In the genomic region with DNA sequence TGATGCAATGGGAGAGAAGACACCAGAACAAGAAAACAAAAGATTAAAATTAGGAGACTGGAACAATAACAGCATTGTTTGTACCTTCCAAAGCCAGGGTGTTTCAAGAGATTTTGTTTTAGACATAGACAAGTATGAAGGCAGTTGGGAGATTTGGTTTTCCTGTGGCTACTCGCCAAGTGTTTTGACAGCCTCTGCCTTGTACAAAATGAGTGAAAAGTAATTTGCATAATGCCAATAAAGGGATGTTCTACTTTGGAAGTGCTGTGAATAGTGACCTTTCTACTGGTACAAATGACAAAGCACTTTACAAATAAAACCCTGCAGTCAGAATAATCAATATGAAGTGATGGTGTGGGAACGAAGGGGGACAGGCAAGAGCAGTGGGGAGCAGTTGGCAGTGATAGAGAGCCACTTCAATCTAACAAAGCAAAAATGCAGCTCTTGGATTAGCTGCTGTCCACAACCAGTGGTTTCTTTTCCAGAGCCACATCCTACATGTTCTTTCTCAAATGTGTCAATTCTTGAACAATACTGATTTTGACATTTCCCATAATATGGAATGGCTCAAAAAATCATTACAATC, we compare ENCODE assay signal across 22 mouse cellular contexts.
DNase-seq lines count a peak whose midpoint lies in the region; ATAC-seq and TF ChIP-seq lines count a peak whose summit lies in the region.
"Had no signal": no experiment of that assay in that cellular context is flagged by ENCODE, and none has a peak within 500 bp of the region (broad histone marks: within the 10 kb centered on the region; RNA-seq: fewer than 3 reads in every experiment).

No protein-coding gene starts in this region.

- H3K27ac ChIP-seq in embryonic facial prominence, embryonic 14.5 days (replicated peaks; ENCODE audit: low read depth, low read length), result no peak overlapping the region
- H3K27ac ChIP-seq in embryonic facial prominence, embryonic 10.5 days (replicated peaks), result no peak overlapping the region
- H3K27ac ChIP-seq in midbrain, embryonic 12.5 days (replicated peaks), result no peak overlapping the region
- no peak overlapping the region for H3K27ac ChIP-seq in midbrain, postnatal 0 days (ENCODE audit: low read depth, low read length)
- H3K27ac ChIP-seq in forebrain, embryonic 14.5 days (ENCODE audit: low read depth, low read length), result no peak overlapping the region
- H3K27ac ChIP-seq: hindbrain, embryonic 12.5 days; layer of hippocampus, adult 2 months; limb, embryonic 12.5 days; liver, embryonic 12.5 days; midbrain, embryonic 10.5 days; stomach, embryonic 15.5 days had no signal

- ATAC-seq in embryonic facial prominence, embryonic 14.5 days (ENCODE audit: low read depth), result no peak
- peak; percentile 66 for ATAC-seq in midbrain, embryonic 12.5 days (ENCODE audit: low FRiP score, low read depth)
- ATAC-seq in midbrain, postnatal 0 days (ENCODE audit: low FRiP score), result no peak
- ATAC-seq in forebrain, embryonic 14.5 days, result peak; percentile 81
- ATAC-seq: liver, embryonic 12.5 days had no signal

- no peaks in the 10 kb centered on the region for H3K36me3 ChIP-seq in embryonic facial prominence, embryonic 14.5 days (ENCODE audit: control insufficient read depth, insufficient read depth, low read length)
- no peaks in the 10 kb centered on the region for H3K36me3 ChIP-seq in embryonic facial prominence, embryonic 10.5 days (replicated peaks)
- no peaks in the 10 kb centered on the region for H3K36me3 ChIP-seq in midbrain, embryonic 12.5 days
- no peaks in the 10 kb centered on the region for H3K36me3 ChIP-seq in midbrain, postnatal 0 days (ENCODE audit: insufficient read depth, low read length)
- H3K36me3 ChIP-seq in forebrain, embryonic 14.5 days (ENCODE audit: control insufficient read depth, insufficient read depth, low read length), result no peaks in the 10 kb centered on the region
- H3K36me3 ChIP-seq: hindbrain, embryonic 12.5 days; limb, embryonic 12.5 days; liver, embryonic 12.5 days; midbrain, embryonic 10.5 days; stomach, embryonic 15.5 days had no signal

- no peak overlapping the region for H3K4me3 ChIP-seq in embryonic facial prominence, embryonic 14.5 days (ENCODE audit: low read depth, low read length)
- H3K4me3 ChIP-seq in embryonic facial prominence, embryonic 10.5 days, result no peak overlapping the region
- H3K4me3 ChIP-seq in midbrain, embryonic 12.5 days, result no peak overlapping the region
- H3K4me3 ChIP-seq in midbrain, postnatal 0 days (ENCODE audit: low read depth, low read length), result no peak overlapping the region
- H3K4me3 ChIP-seq in forebrain, embryonic 14.5 days (ENCODE audit: low read depth, low read length), result no peak overlapping the region
- H3K4me3 ChIP-seq: hindbrain, embryonic 12.5 days; layer of hippocampus, adult 2 months; limb, embryonic 12.5 days; liver, embryonic 12.5 days; midbrain, embryonic 10.5 days; stomach, embryonic 15.5 days had no signal

- no peak overlapping the region for H3K4me2 ChIP-seq in embryonic facial prominence, embryonic 14.5 days (ENCODE audit: low read depth, low read length)
- no peak overlapping the region for H3K4me2 ChIP-seq in midbrain, embryonic 12.5 days (replicated peaks)
- H3K4me2 ChIP-seq in midbrain, postnatal 0 days (ENCODE audit: low read depth, low read length, poor library complexity, severe bottlenecking), result no peak overlapping the region
- H3K4me2 ChIP-seq in forebrain, embryonic 14.5 days (ENCODE audit: low read length), result no peak overlapping the region
- H3K4me2 ChIP-seq: heart, embryonic 11.5 days; hindbrain, embryonic 12.5 days; limb, embryonic 12.5 days; liver, embryonic 12.5 days; lung, embryonic 14.5 days; stomach, embryonic 15.5 days had no signal

- peak; percentile 0 for DNase-seq in embryonic facial prominence, embryonic 14.5 days (ENCODE audit: low spot score)
- DNase-seq in embryonic facial prominence, embryonic 10.5 days (ENCODE audit: low spot score), result no peak
- no peak for DNase-seq in midbrain, postnatal 0 days (ENCODE audit: low spot score)
- peak; percentile 71 for DNase-seq in forebrain, embryonic 14.5 days (ENCODE audit: low spot score)
- no peak for DNase-seq in testis, postnatal 10 days (ENCODE audit: low spot score)
- no peak for DNase-seq in urinary bladder, adult 18-20 months (ENCODE audit: low spot score in 2 of 2)
- DNase-seq: adrenal gland, adult 2 months; embryo, embryonic 11 days; heart, postnatal 14 days; kidney, adult 8-10 months; kidney, postnatal 14 days; lung, embryonic 14.5 days; lung, postnatal 4 days; thymus, adult 2 months had no signal

- H3K9me3 ChIP-seq in embryonic facial prominence, embryonic 14.5 days (ENCODE audit: control insufficient read depth, low read length), result no peaks in the 10 kb centered on the region
- H3K9me3 ChIP-seq in embryonic facial prominence, embryonic 10.5 days, result no peaks in the 10 kb centered on the region
- no peaks in the 10 kb centered on the region for H3K9me3 ChIP-seq in midbrain, embryonic 12.5 days
- H3K9me3 ChIP-seq in midbrain, postnatal 0 days (ENCODE audit: low read length), result no peaks in the 10 kb centered on the region
- H3K9me3 ChIP-seq in forebrain, embryonic 14.5 days (replicated peaks; ENCODE audit: control insufficient read depth, low read length), result no peaks in the 10 kb centered on the region
- H3K9me3 ChIP-seq: hindbrain, embryonic 12.5 days; limb, embryonic 12.5 days; liver, embryonic 12.5 days; midbrain, embryonic 10.5 days; stomach, embryonic 15.5 days had no signal

- no peak overlapping the region for H3K9ac ChIP-seq in embryonic facial prominence, embryonic 14.5 days (ENCODE audit: low read depth, low read length)
- no peak overlapping the region for H3K9ac ChIP-seq in midbrain, embryonic 12.5 days (replicated peaks)
- H3K9ac ChIP-seq in midbrain, postnatal 0 days (replicated peaks; ENCODE audit: low read length, poor library complexity, severe bottlenecking), result no peak overlapping the region
- H3K9ac ChIP-seq in forebrain, embryonic 14.5 days (ENCODE audit: low read length), result no peak overlapping the region
- H3K9ac ChIP-seq: hindbrain, embryonic 12.5 days; limb, embryonic 12.5 days; liver, embryonic 12.5 days; lung, embryonic 14.5 days; stomach, embryonic 15.5 days had no signal

- H3K27me3 ChIP-seq in embryonic facial prominence, embryonic 14.5 days (replicated peaks; ENCODE audit: control insufficient read depth, insufficient read depth, low read length), result no peaks in the 10 kb centered on the region
- no peaks in the 10 kb centered on the region for H3K27me3 ChIP-seq in embryonic facial prominence, embryonic 10.5 days (replicated peaks; ENCODE audit: low read depth, poor library complexity, severe bottlenecking)
- H3K27me3 ChIP-seq in midbrain, embryonic 12.5 days, result no peaks in the 10 kb centered on the region
- H3K27me3 ChIP-seq in midbrain, postnatal 0 days (ENCODE audit: insufficient read depth, low read length), result no peaks in the 10 kb centered on the region
- H3K27me3 ChIP-seq in forebrain, embryonic 14.5 days (replicated peaks; ENCODE audit: control insufficient read depth, insufficient read depth, low read length), result no peaks in the 10 kb centered on the region
- H3K27me3 ChIP-seq: hindbrain, embryonic 12.5 days; limb, embryonic 12.5 days; liver, embryonic 12.5 days; stomach, embryonic 15.5 days had no signal

- no peak for TF ChIP-seq CTCF in midbrain, postnatal 0 days (IDR thresholded peaks at IDR 0.05)

- no peaks in the 10 kb centered on the region for H3K4me1 ChIP-seq in embryonic facial prominence, embryonic 14.5 days (ENCODE audit: control insufficient read depth, insufficient read depth, low read length)
- H3K4me1 ChIP-seq in embryonic facial prominence, embryonic 10.5 days, result no peaks in the 10 kb centered on the region
- H3K4me1 ChIP-seq in midbrain, embryonic 12.5 days, result peaks cover 7% of the 10 kb centered on the region; the same call in 1 of the 2 replicates
- H3K4me1 ChIP-seq in midbrain, postnatal 0 days (ENCODE audit: insufficient read depth, low read length), result no peaks in the 10 kb centered on the region
- peaks cover 8% of the 10 kb centered on the region; the same call in 1 of the 2 replicates for H3K4me1 ChIP-seq in forebrain, embryonic 14.5 days (ENCODE audit: control insufficient read depth, insufficient read depth, low read length)
- H3K4me1 ChIP-seq: hindbrain, embryonic 12.5 days; limb, embryonic 12.5 days; liver, embryonic 12.5 days; stomach, embryonic 15.5 days had no signal

- 66% methylated on average over 2 of the region's 2 CpGs for WGBS in embryonic facial prominence, embryonic 14.5 days
- 73% methylated on average over 2 of the region's 2 CpGs for WGBS in embryonic facial prominence, embryonic 10.5 days
- 17% methylated on average over 2 of the region's 2 CpGs for WGBS in midbrain, embryonic 12.5 days
- 28% methylated on average over 2 of the region's 2 CpGs for WGBS in midbrain, postnatal 0 days
- WGBS in forebrain, embryonic 14.5 days, result 17% methylated on average over 2 of the region's 2 CpGs

Comparison
In these comparisons a context has a peak if more than half of its experiments do, and no peak if none do; other contexts are left out.
1. ATAC-seq: peak in midbrain, embryonic 12.5 days (single experiment) and forebrain, embryonic 14.5 days (single experiment); none in embryonic facial prominence, embryonic 14.5 days (single experiment) and midbrain, postnatal 0 days (single experiment).
2. DNase-seq: peak in embryonic facial prominence, embryonic 14.5 days (single experiment) and forebrain, embryonic 14.5 days (single experiment); none in embryonic facial prominence, embryonic 10.5 days (single experiment), midbrain, postnatal 0 days (single experiment), testis, postnatal 10 days (single experiment) and urinary bladder, adult 18-20 months (0 of 2).